15 mouse cellular contexts compared by ENCODE assay signal in genomic region chr5:34250090-34250489, GRCm38 (mm10). TPM values are rescaled to one million over a fixed set of nuclear protein-coding genes. Genes with fewer than 3 reads are reported as not detected.
DNase-seq lines count a peak whose midpoint lies in the region; ATAC-seq and TF ChIP-seq lines count a peak whose summit lies in the region.
"Had no signal": no experiment of that assay in that cellular context is flagged by ENCODE, and none has a peak within 500 bp of the region (broad histone marks: within the 10 kb centered on the region; RNA-seq: fewer than 3 reads in every experiment).

No protein-coding gene starts in this region.

- H3K36me3 ChIP-seq in forebrain, postnatal 0 days (ENCODE audit: insufficient read depth), result no peaks in the 10 kb centered on the region
- no peaks in the 10 kb centered on the region for H3K36me3 ChIP-seq in forebrain, embryonic 15.5 days
- H3K36me3 ChIP-seq in midbrain, postnatal 0 days (ENCODE audit: insufficient read depth, low read length), result no peaks in the 10 kb centered on the region
- H3K36me3 ChIP-seq in midbrain, embryonic 15.5 days (replicated peaks), result no peaks in the 10 kb centered on the region
- no peaks in the 10 kb centered on the region for H3K36me3 ChIP-seq in embryonic facial prominence, embryonic 15.5 days
- H3K36me3 ChIP-seq in kidney, embryonic 16.5 days (ENCODE audit: insufficient read depth, low read length), result no peaks in the 10 kb centered on the region
- H3K36me3 ChIP-seq: heart, embryonic 13.5 days; hindbrain, embryonic 15.5 days; limb, embryonic 12.5 days had no signal

- TF ChIP-seq CTCF in forebrain, postnatal 0 days (IDR thresholded peaks at IDR 0.05; ENCODE audit: low read depth), result no peak
- no peak for TF ChIP-seq CTCF in midbrain, postnatal 0 days (IDR thresholded peaks at IDR 0.05)

- ATAC-seq in forebrain, postnatal 0 days, result 0 out of 2 replicates have a peak, but pooled peaks have one; percentile 23
- ATAC-seq in forebrain, embryonic 15.5 days (replicated peaks), result no peak
- no peak for ATAC-seq in midbrain, postnatal 0 days (ENCODE audit: low FRiP score)
- no peak; the same call in 1 of the 2 replicates for ATAC-seq in midbrain, embryonic 15.5 days (replicated peaks)
- peak; percentile 48; the same call in 1 of the 2 replicates for ATAC-seq in embryonic facial prominence, embryonic 15.5 days (ENCODE audit: insufficient number of reproducible peaks, low FRiP score, low TSS enrichment, low read depth)
- no peak for ATAC-seq in kidney, embryonic 16.5 days (ENCODE audit: low FRiP score, low TSS enrichment)

- no peak for DNase-seq in forebrain, postnatal 0 days
- peak; percentile 28 for DNase-seq in midbrain, postnatal 0 days (ENCODE audit: low spot score)
- DNase-seq in thymus, postnatal 36 days, result peak; percentile 23 to 41
- DNase-seq: cerebellum, postnatal 36 days; gastrocnemius, postnatal 14 days; right cerebral cortex, postnatal 14 days had no signal

- 63% methylated on average over 3 of the region's 3 CpGs for WGBS in forebrain, postnatal 0 days
- WGBS in forebrain, embryonic 15.5 days, result 66% methylated on average over 3 of the region's 3 CpGs
- 59% methylated on average over 3 of the region's 3 CpGs for WGBS in midbrain, postnatal 0 days
- WGBS in midbrain, embryonic 15.5 days, result 43% methylated on average over 3 of the region's 3 CpGs
- WGBS in embryonic facial prominence, embryonic 15.5 days, result 53% methylated on average over 3 of the region's 3 CpGs
- 67% methylated on average over 3 of the region's 3 CpGs for WGBS in kidney, embryonic 16.5 days

- no peak overlapping the region for H3K4me3 ChIP-seq in forebrain, postnatal 0 days (ENCODE audit: low read depth, low read length)
- no peak overlapping the region for H3K4me3 ChIP-seq in forebrain, embryonic 15.5 days
- H3K4me3 ChIP-seq in midbrain, postnatal 0 days (ENCODE audit: low read depth, low read length), result no peak overlapping the region
- H3K4me3 ChIP-seq in midbrain, embryonic 15.5 days, result no peak overlapping the region
- no peak overlapping the region for H3K4me3 ChIP-seq in embryonic facial prominence, embryonic 15.5 days (replicated peaks)
- H3K4me3 ChIP-seq in kidney, embryonic 16.5 days (ENCODE audit: low read length), result no peak overlapping the region
- H3K4me3 ChIP-seq: heart, embryonic 13.5 days; hindbrain, embryonic 15.5 days; limb, embryonic 12.5 days had no signal

- no peaks in the 10 kb centered on the region for H3K27me3 ChIP-seq in forebrain, postnatal 0 days (ENCODE audit: insufficient read depth, low read length)
- no peaks in the 10 kb centered on the region for H3K27me3 ChIP-seq in forebrain, embryonic 15.5 days
- no peaks in the 10 kb centered on the region for H3K27me3 ChIP-seq in midbrain, postnatal 0 days (ENCODE audit: insufficient read depth, low read length)
- no peaks in the 10 kb centered on the region for H3K27me3 ChIP-seq in midbrain, embryonic 15.5 days (replicated peaks)
- no peaks in the 10 kb centered on the region for H3K27me3 ChIP-seq in embryonic facial prominence, embryonic 15.5 days
- H3K27me3 ChIP-seq in kidney, embryonic 16.5 days (ENCODE audit: insufficient read depth, low read length), result no peaks in the 10 kb centered on the region
- H3K27me3 ChIP-seq: hindbrain, embryonic 15.5 days; limb, embryonic 12.5 days had no signal

- 0 out of 2 replicates have a peak, but pooled peaks cover 9% of the 10 kb centered on the region for H3K4me1 ChIP-seq in forebrain, postnatal 0 days (ENCODE audit: insufficient read depth)
- peaks cover 33% of the 10 kb centered on the region for H3K4me1 ChIP-seq in forebrain, embryonic 15.5 days
- peaks cover 6% of the 10 kb centered on the region for H3K4me1 ChIP-seq in midbrain, postnatal 0 days (ENCODE audit: insufficient read depth, low read length)
- peaks cover 32% of the 10 kb centered on the region for H3K4me1 ChIP-seq in midbrain, embryonic 15.5 days
- H3K4me1 ChIP-seq in embryonic facial prominence, embryonic 15.5 days, result peaks cover 29% of the 10 kb centered on the region
- H3K4me1 ChIP-seq in kidney, embryonic 16.5 days (ENCODE audit: insufficient read depth, low read length), result peaks cover 4% of the 10 kb centered on the region

- H3K4me2 ChIP-seq in forebrain, postnatal 0 days (ENCODE audit: low read depth), result no peak overlapping the region
- no peak overlapping the region for H3K4me2 ChIP-seq in forebrain, embryonic 15.5 days (replicated peaks)
- H3K4me2 ChIP-seq in midbrain, postnatal 0 days (ENCODE audit: low read depth, low read length, poor library complexity, severe bottlenecking), result no peak overlapping the region
- H3K4me2 ChIP-seq in midbrain, embryonic 15.5 days, result no peak overlapping the region
- no peak overlapping the region for H3K4me2 ChIP-seq in embryonic facial prominence, embryonic 15.5 days (replicated peaks)
- no peak overlapping the region for H3K4me2 ChIP-seq in kidney, embryonic 16.5 days (replicated peaks; ENCODE audit: low read depth, low read length)
- H3K4me2 ChIP-seq: heart, embryonic 13.5 days; hindbrain, embryonic 15.5 days; limb, embryonic 12.5 days had no signal

- no peak overlapping the region for H3K9ac ChIP-seq in forebrain, postnatal 0 days
- H3K9ac ChIP-seq in forebrain, embryonic 15.5 days (replicated peaks), result no peak overlapping the region
- H3K9ac ChIP-seq in midbrain, postnatal 0 days (replicated peaks; ENCODE audit: low read length, poor library complexity, severe bottlenecking), result no peak overlapping the region
- H3K9ac ChIP-seq in midbrain, embryonic 15.5 days, result no peak overlapping the region
- H3K9ac ChIP-seq in embryonic facial prominence, embryonic 15.5 days, result no peak overlapping the region
- no peak overlapping the region for H3K9ac ChIP-seq in kidney, embryonic 16.5 days (replicated peaks; ENCODE audit: low read length)
- H3K9ac ChIP-seq: heart, embryonic 13.5 days; hindbrain, embryonic 15.5 days; limb, embryonic 12.5 days had no signal

- H3K9me3 ChIP-seq in forebrain, postnatal 0 days (ENCODE audit: low read length), result no peaks in the 10 kb centered on the region
- H3K9me3 ChIP-seq in forebrain, embryonic 15.5 days, result no peaks in the 10 kb centered on the region
- no peaks in the 10 kb centered on the region for H3K9me3 ChIP-seq in midbrain, postnatal 0 days (ENCODE audit: low read length)
- H3K9me3 ChIP-seq in midbrain, embryonic 15.5 days, result no peaks in the 10 kb centered on the region
- H3K9me3 ChIP-seq in embryonic facial prominence, embryonic 15.5 days (replicated peaks), result no peaks in the 10 kb centered on the region
- no peaks in the 10 kb centered on the region for H3K9me3 ChIP-seq in kidney, embryonic 16.5 days (ENCODE audit: low read length)
- H3K9me3 ChIP-seq: heart, embryonic 13.5 days; hindbrain, embryonic 15.5 days; limb, embryonic 12.5 days had no signal

- H3K27ac ChIP-seq in forebrain, postnatal 0 days (ENCODE audit: low read depth, low read length), result no peak overlapping the region
- no peak overlapping the region for H3K27ac ChIP-seq in forebrain, embryonic 15.5 days (replicated peaks)
- no peak overlapping the region for H3K27ac ChIP-seq in midbrain, postnatal 0 days (ENCODE audit: low read depth, low read length)
- H3K27ac ChIP-seq in midbrain, embryonic 15.5 days, result no peak overlapping the region
- no peak overlapping the region for H3K27ac ChIP-seq in embryonic facial prominence, embryonic 15.5 days (replicated peaks)
- H3K27ac ChIP-seq in kidney, embryonic 16.5 days (ENCODE audit: low read length), result no peak overlapping the region
- H3K27ac ChIP-seq: heart, embryonic 13.5 days; hindbrain, embryonic 15.5 days; kidney, postnatal 0 days; limb, embryonic 12.5 days had no signal

RNA-seq across cellular contexts. Expression of gene Zfyve28, which starts 38.2 kb away (rescaled TPM):
- total RNA-seq in forebrain, postnatal 0 days (2014; rRNA removed), result 12.2 and 14.2 TPM in 2 replicates
- 3.6 and 4.0 TPM in 2 replicates for polyA plus RNA-seq in forebrain, postnatal 0 days (2015; fragmentation: Nextera tagmentation; extraction: Ambion mirVana)
- polyA plus RNA-seq in forebrain, embryonic 15.5 days (2015; fragmentation: Nextera tagmentation; extraction: Ambion mirVana), result 4.7 and 5.3 TPM in 2 replicates
- 6.1 and 10.0 TPM in 2 replicates for total RNA-seq in midbrain, postnatal 0 days (2014; rRNA removed)
- polyA plus RNA-seq in midbrain, postnatal 0 days (2015; fragmentation: Nextera tagmentation; extraction: Ambion mirVana), result 2.9 and 3.0 TPM in 2 replicates
- polyA plus RNA-seq in midbrain, embryonic 15.5 days (2015; fragmentation: Nextera tagmentation; extraction: Ambion mirVana), result 4.7 and 6.1 TPM in 2 replicates
- 0.84 and 1.2 TPM in 2 replicates for polyA plus RNA-seq in embryonic facial prominence, embryonic 15.5 days (2015; fragmentation: Nextera tagmentation; extraction: Ambion mirVana)
- 0.21 and 0.34 TPM in 2 replicates for polyA plus RNA-seq in kidney, embryonic 16.5 days (2015; fragmentation: Nextera tagmentation; extraction: Ambion mirVana)

RNA-seq across cellular contexts. Expression of gene Cfap99, which starts 38.3 kb away (rescaled TPM):
- total RNA-seq in forebrain, postnatal 0 days (2014; rRNA removed), result 0.08 and 0.24 TPM in 2 replicates
- polyA plus RNA-seq in forebrain, postnatal 0 days (2015; fragmentation: Nextera tagmentation; extraction: Ambion mirVana), result 0.10 and 0.23 TPM in 2 replicates
- 0.09 TPM in 1 of 2 replicates, not detected in the other for polyA plus RNA-seq in forebrain, embryonic 15.5 days (2015; fragmentation: Nextera tagmentation; extraction: Ambion mirVana)
- 0.24 and 2.1 TPM in 2 replicates for total RNA-seq in midbrain, postnatal 0 days (2014; rRNA removed)
- polyA plus RNA-seq in midbrain, postnatal 0 days (2015; fragmentation: Nextera tagmentation; extraction: Ambion mirVana), result 0.12 and 0.37 TPM in 2 replicates
- 0.10 and 0.28 TPM in 2 replicates for polyA plus RNA-seq in midbrain, embryonic 15.5 days (2015; fragmentation: Nextera tagmentation; extraction: Ambion mirVana)
- polyA plus RNA-seq in embryonic facial prominence, embryonic 15.5 days (2015; fragmentation: Nextera tagmentation; extraction: Ambion mirVana), result 0.35 and 0.88 TPM in 2 replicates
- polyA plus RNA-seq in kidney, embryonic 16.5 days (2015; fragmentation: Nextera tagmentation; extraction: Ambion mirVana), result not detected in 2 replicates
- polyA plus RNA-seq: heart, embryonic 13.5 days; hindbrain, embryonic 15.5 days; kidney, postnatal 0 days; limb, embryonic 12.5 days; neural tube, embryonic 11.5 days had no signal

Comparison
In these comparisons a context has a peak if more than half of its experiments do, and no peak if none do; other contexts are left out.
1. ATAC-seq: peak in forebrain, postnatal 0 days (single experiment) and embryonic facial prominence, embryonic 15.5 days (single experiment); none in forebrain, embryonic 15.5 days (single experiment), midbrain, postnatal 0 days (single experiment), midbrain, embryonic 15.5 days (single experiment) and kidney, embryonic 16.5 days (single experiment).